Mouse (Mus musculus): Measurements from ENCODE around the gene Rnf121. TPM values are rescaled to one million over a fixed set of nuclear protein-coding genes. Genes with fewer than 3 reads are reported as not detected.
"Not testable (repeated sequence)": the region's sequence is repeated elsewhere in the genome, so short reads cannot be mapped to it uniquely, and the experiment has no call there.

The Rnf121 gene
- polyA plus RNA-seq, 1 experiment from 2014 or later = 28.9 TPM

GRCm38 (mm10) chr7:102063891-102064290 is 1.4 kb downstream of the Rnf121 start:
- Histone ChIP-seq H3K9ac (no peak overlapping the region; the same call in 1 of the 2 replicates), H3K4me1 (peaks cover 17% of the 10 kb centered on the region), H3K27me3 (no peaks in the 10 kb centered on the region), H3K27ac (no peak overlapping the region), H3K4me2 (replicated peaks) (peak overlapping the region; percentile 74), H3K9me3 (no peaks in the 10 kb centered on the region), H3K36me3 (peaks cover 15% of the 10 kb centered on the region), H3K4me3 (peak overlapping the region; percentile 64)
- ATAC-seq (ENCODE audit: insufficient number of reproducible peaks, insufficient read depth, low FRiP score, low TSS enrichment) = no peak
- 83% methylated on average over 9 of the region's 9 CpGs for WGBS

GRCm38 (mm10) chr7:102062203-102062602 is 3.1 kb downstream of the Rnf121 start:
- Histone ChIP-seq H3K4me2 (replicated peaks) (no peak overlapping the region), H3K9ac (no peak overlapping the region), H3K9me3 (no peaks in the 10 kb centered on the region), H3K36me3 (peaks cover 13% of the 10 kb centered on the region), H3K27ac (no peak overlapping the region), H3K4me3 (no peak overlapping the region), H3K4me1 (peaks cover 17% of the 10 kb centered on the region), H3K27me3 (no peaks in the 10 kb centered on the region)
- no peak for ATAC-seq (ENCODE audit: insufficient number of reproducible peaks, insufficient read depth, low FRiP score, low TSS enrichment)
- WGBS = 89% methylated on average over 1 of the region's 1 CpGs

- peaks cover 17% of the 10 kb centered on the region for H3K36me3 ChIP-seq
- H3K9ac ChIP-seq = no peak overlapping the region
- H3K4me1 ChIP-seq = peaks cover 13% of the 10 kb centered on the region
- no peaks in the 10 kb centered on the region for H3K9me3 ChIP-seq
- ATAC-seq (ENCODE audit: insufficient number of reproducible peaks, insufficient read depth, low FRiP score, low TSS enrichment) = no peak
- no peak overlapping the region for H3K4me2 ChIP-seq (replicated peaks)
- 89% methylated on average over 3 of the region's 3 CpGs for WGBS
- no peak overlapping the region for H3K4me3 ChIP-seq
- H3K27ac ChIP-seq = no peak overlapping the region
- no peaks in the 10 kb centered on the region for H3K27me3 ChIP-seq
Measured at GRCm38 (mm10) chr7:102061353-102061752, 3.9 kb downstream of the Rnf121 start.

GRCm38 (mm10) chr7:102048524-102048923 is 16.7 kb downstream of the Rnf121 start:
- not testable (repeated sequence) for H3K27ac ChIP-seq; H3K9ac ChIP-seq; H3K4me3 ChIP-seq; H3K27me3 ChIP-seq; H3K4me2 ChIP-seq (replicated peaks); H3K9me3 ChIP-seq; ATAC-seq (ENCODE audit: insufficient number of reproducible peaks, insufficient read depth, low FRiP score, low TSS enrichment); H3K4me1 ChIP-seq
- peaks cover 16% of the 10 kb centered on the region for H3K36me3 ChIP-seq

- Histone ChIP-seq H3K4me2 (replicated peaks) (no peak overlapping the region), H3K4me3 (no peak overlapping the region), H3K4me1 (no peaks in the 10 kb centered on the region), H3K27ac (no peak overlapping the region), H3K9me3 (no peaks in the 10 kb centered on the region), H3K36me3 (peaks cover 41% of the 10 kb centered on the region), H3K9ac (no peak overlapping the region), H3K27me3 (no peaks in the 10 kb centered on the region)
- no peak for ATAC-seq (ENCODE audit: insufficient number of reproducible peaks, insufficient read depth, low FRiP score, low TSS enrichment)
- 80% methylated on average over 2 of the region's 2 CpGs for WGBS
Measured at GRCm38 (mm10) chr7:102042314-102042713, 23.0 kb downstream of the Rnf121 start.

- no peak for ATAC-seq (ENCODE audit: insufficient number of reproducible peaks, insufficient read depth, low FRiP score, low TSS enrichment)
- Histone ChIP-seq H3K4me2 (replicated peaks) (no peak overlapping the region), H3K4me1 (no peaks in the 10 kb centered on the region), H3K9ac (no peak overlapping the region), H3K27ac (no peak overlapping the region), H3K9me3 (no peaks in the 10 kb centered on the region), H3K27me3 (no peaks in the 10 kb centered on the region), H3K4me3 (no peak overlapping the region), H3K36me3 (peaks cover 78% of the 10 kb centered on the region)
- 90% methylated on average over 3 of the region's 3 CpGs for WGBS
Measured at GRCm38 (mm10) chr7:102037318-102037717, 28.0 kb downstream of the Rnf121 start.

- H3K9me3 ChIP-seq = no peaks in the 10 kb centered on the region
- H3K4me2 ChIP-seq (replicated peaks) = no peak overlapping the region
- WGBS = 97% methylated on average over 2 of the region's 2 CpGs
- no peaks in the 10 kb centered on the region for H3K4me1 ChIP-seq
- no peak overlapping the region for H3K27ac ChIP-seq
- no peaks in the 10 kb centered on the region for H3K27me3 ChIP-seq
- H3K4me3 ChIP-seq = no peak overlapping the region
- no peak for ATAC-seq (ENCODE audit: insufficient number of reproducible peaks, insufficient read depth, low FRiP score, low TSS enrichment)
- no peak overlapping the region for H3K9ac ChIP-seq
- H3K36me3 ChIP-seq = peaks cover 85% of the 10 kb centered on the region
Measured at GRCm38 (mm10) chr7:102035534-102035933, 29.7 kb downstream of the Rnf121 start.

- H3K27me3 ChIP-seq = no peaks in the 10 kb centered on the region
- no peak overlapping the region for H3K4me3 ChIP-seq
- no peak overlapping the region for H3K9ac ChIP-seq
- H3K9me3 ChIP-seq = no peaks in the 10 kb centered on the region
- no peak overlapping the region for H3K27ac ChIP-seq
- H3K4me2 ChIP-seq (replicated peaks) = no peak overlapping the region
- 88% methylated on average over 1 of the region's 1 CpGs for WGBS
- peaks cover 83% of the 10 kb centered on the region for H3K36me3 ChIP-seq
- no peaks in the 10 kb centered on the region for H3K4me1 ChIP-seq
- no peak for ATAC-seq (ENCODE audit: insufficient number of reproducible peaks, insufficient read depth, low FRiP score, low TSS enrichment)
Measured at GRCm38 (mm10) chr7:102034904-102035303, 30.4 kb downstream of the Rnf121 start.

- no peaks in the 10 kb centered on the region for H3K9me3 ChIP-seq
- no peaks in the 10 kb centered on the region for H3K27me3 ChIP-seq
- H3K27ac ChIP-seq = no peak overlapping the region
- H3K4me3 ChIP-seq = no peak overlapping the region
- ATAC-seq (ENCODE audit: insufficient number of reproducible peaks, insufficient read depth, low FRiP score, low TSS enrichment) = no peak
- 76% methylated on average over 2 of the region's 2 CpGs for WGBS
- H3K4me1 ChIP-seq = no peaks in the 10 kb centered on the region
- H3K9ac ChIP-seq = no peak overlapping the region
- peaks cover 62% of the 10 kb centered on the region for H3K36me3 ChIP-seq
- no peak overlapping the region for H3K4me2 ChIP-seq (replicated peaks)
Measured at GRCm38 (mm10) chr7:102025187-102026119, 39.8 kb downstream of the Rnf121 start.

GRCm38 (mm10) chr7:102023821-102024220 is 41.4 kb downstream of the Rnf121 start:
- Histone ChIP-seq H3K4me2 (replicated peaks) (no peak overlapping the region), H3K36me3 (peaks cover 74% of the 10 kb centered on the region), H3K27me3 (no peaks in the 10 kb centered on the region), H3K9me3 (no peaks in the 10 kb centered on the region), H3K9ac (no peak overlapping the region), H3K4me1 (no peaks in the 10 kb centered on the region), H3K4me3 (no peak overlapping the region), H3K27ac (no peak overlapping the region)
- WGBS = 93% methylated on average over 9 of the region's 9 CpGs
- ATAC-seq (ENCODE audit: insufficient number of reproducible peaks, insufficient read depth, low FRiP score, low TSS enrichment) = no peak

GRCm38 (mm10) chr7:102020934-102021333 is 44.3 kb downstream of the Rnf121 start:
- not testable (repeated sequence) for H3K9ac ChIP-seq; H3K9me3 ChIP-seq; H3K27ac ChIP-seq; H3K4me2 ChIP-seq (replicated peaks); H3K27me3 ChIP-seq; ATAC-seq (ENCODE audit: insufficient number of reproducible peaks, insufficient read depth, low FRiP score, low TSS enrichment); H3K4me1 ChIP-seq; H3K4me3 ChIP-seq
- WGBS = 93% methylated on average over 2 of the region's 2 CpGs
- H3K36me3 ChIP-seq = peaks cover 80% of the 10 kb centered on the region

GRCm38 (mm10) chr7:102019362-102019761 is 45.9 kb downstream of the Rnf121 start:
- H3K27ac ChIP-seq = no peak overlapping the region
- 80% methylated on average over 3 of the region's 3 CpGs for WGBS

More at GRCm38 (mm10) chr7:102019362-102019761, 45.9 kb downstream of the Rnf121 start:
- Histone ChIP-seq H3K27me3 (no peaks in the 10 kb centered on the region), H3K9ac (no peak overlapping the region), H3K4me1 (no peaks in the 10 kb centered on the region), H3K36me3 (peaks cover 85% of the 10 kb centered on the region), H3K4me2 (replicated peaks) (no peak overlapping the region), H3K9me3 (no peaks in the 10 kb centered on the region), H3K4me3 (no peak overlapping the region)
- ATAC-seq (ENCODE audit: insufficient number of reproducible peaks, insufficient read depth, low FRiP score, low TSS enrichment) = no peak
